Mouse (Mus musculus) bone marrow, adult 2 months (tissue): Measurements from ENCODE around the gene Hoxd13.

Source experiments
- CTCF ChIP-seq: fragments of 200-500 bp; IDR thresholded peaks from 2 replicates; pipeline ENCODE4 v1.5.1; 2011; ENCODE audit warnings: low read length, control low read depth; ENCODE audit not compliant: control insufficient read depth, insufficient read depth
- POLR2A ChIP-seq: fragments of 200-500 bp; IDR thresholded peaks from 2 replicates; pipeline ENCODE4 v1.6.1; 2011; ENCODE audit warnings: low read depth, mild to moderate bottlenecking, control low read depth, low read length, borderline replicate concordance; ENCODE audit not compliant: control insufficient read depth

DNA sequence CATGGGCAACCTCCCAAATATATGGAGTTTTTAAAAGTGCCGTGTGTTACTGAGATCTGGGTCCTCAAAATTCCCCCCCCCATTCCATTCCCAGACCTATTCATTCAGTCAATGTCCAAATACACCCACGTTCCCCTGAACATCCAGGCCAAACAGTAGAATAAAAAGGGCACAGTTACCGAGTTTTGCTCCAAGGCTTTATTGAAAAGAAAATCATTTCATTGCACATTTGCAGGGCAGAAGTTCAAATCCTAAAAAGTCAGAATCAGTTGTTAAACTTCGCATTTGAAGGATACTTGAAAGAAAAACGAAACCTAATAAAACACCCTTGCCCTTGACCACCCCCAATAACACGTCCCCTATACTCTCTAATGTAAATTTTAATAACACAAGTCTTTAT, 34.7 kb downstream of the Hoxd13 start:
- no peak for TF ChIP-seq CTCF
- TF ChIP-seq POLR2A = no peak
